In the genomic region with DNA sequence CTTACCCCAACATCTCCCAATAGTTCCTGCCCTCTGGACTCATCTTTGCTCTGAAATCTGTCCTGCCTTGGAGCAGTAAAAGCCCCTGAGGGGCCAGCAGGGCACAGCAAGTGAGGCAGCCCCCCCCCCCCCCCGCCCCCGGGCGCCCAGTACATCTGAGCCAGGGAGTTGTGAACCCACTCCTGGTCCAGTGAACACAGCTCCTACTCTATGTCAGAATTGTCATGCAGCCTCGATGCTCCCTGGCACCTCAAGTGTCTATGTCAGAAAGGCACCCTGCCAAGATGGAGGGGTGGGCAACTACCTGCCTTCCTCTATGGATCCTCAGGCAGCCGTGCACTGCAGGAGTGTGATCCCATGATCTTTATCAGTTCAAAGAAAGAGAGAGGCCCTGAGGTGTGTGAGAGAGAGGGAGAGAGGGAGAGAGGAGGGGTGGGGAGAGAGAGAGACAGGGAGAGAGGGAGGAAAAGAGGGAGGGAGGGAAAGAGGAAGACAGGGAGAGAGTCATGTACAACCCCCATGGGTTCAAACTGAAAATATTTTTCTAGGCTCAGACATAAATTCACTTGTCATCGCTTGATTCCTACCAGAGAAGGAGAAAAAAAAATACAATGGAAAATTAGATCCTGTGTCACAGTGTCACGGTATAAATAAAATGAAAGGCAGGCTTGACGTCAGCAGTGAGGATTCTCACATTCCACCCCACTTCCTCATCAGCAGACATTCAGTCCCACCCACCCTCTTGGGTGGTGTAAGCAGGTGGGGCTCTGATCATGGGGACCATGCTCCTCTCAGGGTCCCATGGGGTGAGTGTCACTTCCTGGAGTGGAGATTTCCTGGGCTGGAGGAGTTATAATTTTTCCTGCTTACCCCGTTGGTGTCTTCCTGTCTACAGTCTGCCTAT, we compare ENCODE assay signal across 10 mouse cellular contexts. TPM values are rescaled to one million over a fixed set of nuclear protein-coding genes. Genes with fewer than 3 reads are reported as not detected.
DNase-seq lines count a peak whose midpoint lies in the region.
"Had no signal": no experiment of that assay in that cellular context is flagged by ENCODE, and none has a peak within 500 bp of the region (broad histone marks: within the 10 kb centered on the region; RNA-seq: fewer than 3 reads in every experiment).

No protein-coding gene starts in this region.

- H3K4me3 ChIP-seq in hindbrain, embryonic 10.5 days: no peak overlapping the region

- intact Hi-C loops in gastrocnemius, postnatal 14 days (cut with DNase I; ENCODE audit: low total_unique reads): no loop called here
- intact Hi-C loops in heart, postnatal 10 days (cut with DNase I): no loop called here

- 74% methylated on average over 9 of the region's 9 CpGs for WGBS in hindbrain, embryonic 10.5 days

- no peaks in the 10 kb centered on the region for H3K4me1 ChIP-seq in hindbrain, embryonic 10.5 days (replicated peaks)

- H3K27ac ChIP-seq in hindbrain, embryonic 10.5 days: no peak overlapping the region

- DNase-seq in gastrocnemius, adult 18-20 months (ENCODE audit: low spot score): peak; percentile 5
- DNase-seq in gastrocnemius, postnatal 14 days: no peak
- DNase-seq in Muller cell, postnatal 12 days (ENCODE audit: inconsistent ontology term): peak; percentile 11
- DNase-seq in heart, postnatal 10 days: peak; percentile 20 to 24
- DNase-seq in kidney, postnatal 25 days: peak; percentile 12 to 74
- no peak for DNase-seq in urinary bladder, adult 18-20 months (ENCODE audit: low spot score in 2 of 2)
- DNase-seq in hindbrain, embryonic 10.5 days (ENCODE audit: low spot score): no peak
- no peak for DNase-seq in adrenal gland, adult 8-10 months
- DNase-seq: right cerebral cortex, postnatal 4 days; thymus, postnatal 25 days had no signal

- H3K27me3 ChIP-seq in hindbrain, embryonic 10.5 days (ENCODE audit: insufficient read depth, poor library complexity, severe bottlenecking): no peaks in the 10 kb centered on the region

- H3K9me3 ChIP-seq in hindbrain, embryonic 10.5 days: no peaks in the 10 kb centered on the region

- no peaks in the 10 kb centered on the region for H3K36me3 ChIP-seq in hindbrain, embryonic 10.5 days

RNA-seq across cellular contexts. Expression of a gene that starts 11.0 kb away (rescaled TPM):
- 1 to 10 TPM; 1.6 to 2.9 TPM for total RNA-seq in gastrocnemius, adult 18-20 months (2021)
- total RNA-seq in gastrocnemius, postnatal 14 days (2021): 1 to 10 TPM; 3.9 to 5.1 TPM
- 1 to 10 TPM; 6.5 to 7.9 TPM for total RNA-seq in heart, postnatal 10 days (2021)
- polyA plus RNA-seq in hindbrain, embryonic 10.5 days (2016; fragmentation: Nextera tagmentation; extraction: Ambion mirVana): 1.4 and 1.9 TPM in 2 replicates
- 100 to 1,000 TPM in 2 of 4 experiments, 10 to 100 TPM in 2; 57.8 to 141 (median 103) TPM for total RNA-seq in adrenal gland, adult 8-10 months (2022)

Comparison
In these comparisons a context has a peak if more than half of its experiments do, and no peak if none do; other contexts are left out.
1. DNase-seq: peak in gastrocnemius, adult 18-20 months (single experiment), Muller cell, postnatal 12 days (single experiment), heart, postnatal 10 days (2 of 2) and kidney, postnatal 25 days (2 of 2); none in gastrocnemius, postnatal 14 days (single experiment), urinary bladder, adult 18-20 months (0 of 2), hindbrain, embryonic 10.5 days (single experiment) and adrenal gland, adult 8-10 months (single experiment).
2. RNA of a gene that starts 11.0 kb away (total RNA-seq): 57.8 to 141 TPM in adrenal gland, adult 8-10 months; 6.5 to 7.9 TPM in heart, postnatal 10 days, 3.9 to 5.1 TPM in gastrocnemius, postnatal 14 days and 1.6 to 2.9 TPM in gastrocnemius, adult 18-20 months; every median in the first group is over 4 times any median in the second.